Mouse (Mus musculus): ENCODE results near the gene Rccd1.

Rccd1 gene

GRCm38 (mm10) chr7:80324043-80324815 is at the start of gene Rccd1:
Gene Rccd1, minus strand, starts transcription at chr7:80324454.
- DNase-seq: peak; percentile 96

- no peak for DNase-seq
Observed at GRCm38 (mm10) chr7:80373850-80374249, 49.6 kb upstream of the Rccd1 start.

DNA sequence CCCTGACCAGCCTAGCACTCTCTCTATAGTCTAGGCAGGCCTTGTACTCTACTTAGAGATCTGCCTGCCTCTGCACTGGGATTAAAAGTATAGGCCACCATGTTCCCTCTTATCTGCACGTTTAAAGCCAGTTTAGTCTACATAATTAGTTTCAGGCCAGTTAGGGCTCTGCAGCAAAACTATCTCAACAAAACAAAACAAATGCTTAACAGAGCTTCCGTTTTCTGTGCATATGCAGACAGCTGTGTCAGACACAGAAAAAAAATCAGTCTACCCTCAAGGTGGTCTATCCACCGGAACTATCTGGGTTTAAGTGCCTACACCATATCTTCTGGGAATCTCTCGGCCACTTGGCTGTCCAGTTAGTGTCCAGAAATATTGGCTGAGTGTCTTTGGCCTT is 49.1 kb upstream of the Rccd1 start:
- DNase-seq: no peak

GRCm38 (mm10) chr7:80372667-80373066 is 48.4 kb upstream of the Rccd1 start:
- no peak for DNase-seq

GRCm38 (mm10) chr7:80372166-80372565 is 47.9 kb upstream of the Rccd1 start:
- DNase-seq: no peak

GRCm38 (mm10) chr7:80371041-80371751 is 46.9 kb upstream of the Rccd1 start, which contains the start of gene Man2a2:
Gene Man2a2, minus strand, starts transcription at chr7:80371375.
- peak; percentile 89 for DNase-seq

GRCm38 (mm10) chr7:80370649-80371040 is 46.4 kb upstream of the Rccd1 start:
- peak; percentile 85 for DNase-seq

- DNase-seq: no peak
Observed at GRCm38 (mm10) chr7:80369967-80370431, 45.7 kb upstream of the Rccd1 start.

DNA sequence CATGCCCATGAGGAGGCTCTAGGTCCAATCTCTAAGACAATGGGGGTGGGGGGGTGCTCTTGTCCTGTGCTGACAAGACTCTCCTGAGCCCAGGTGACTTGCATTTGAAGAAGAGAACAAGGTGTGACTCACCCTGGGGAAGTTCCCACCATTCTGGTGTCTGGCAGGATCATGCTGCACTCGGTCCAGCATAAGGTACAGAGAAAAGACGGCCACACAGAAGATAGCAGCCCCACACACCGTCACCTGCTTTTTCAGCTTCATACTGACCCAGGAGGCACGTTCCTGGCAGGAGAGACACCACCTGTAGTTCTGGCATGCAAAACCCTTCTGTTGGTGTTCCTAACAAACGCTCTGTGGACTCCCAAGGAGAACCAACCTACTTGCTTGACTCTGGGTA is 45.2 kb upstream of the Rccd1 start:
- DNase-seq: no peak

- DNase-seq: no peak
Observed at GRCm38 (mm10) chr7:80368635-80369421, 44.6 kb upstream of the Rccd1 start.

- no peak for DNase-seq
Observed at GRCm38 (mm10) chr7:80368009-80368408, 43.8 kb upstream of the Rccd1 start.

DNA sequence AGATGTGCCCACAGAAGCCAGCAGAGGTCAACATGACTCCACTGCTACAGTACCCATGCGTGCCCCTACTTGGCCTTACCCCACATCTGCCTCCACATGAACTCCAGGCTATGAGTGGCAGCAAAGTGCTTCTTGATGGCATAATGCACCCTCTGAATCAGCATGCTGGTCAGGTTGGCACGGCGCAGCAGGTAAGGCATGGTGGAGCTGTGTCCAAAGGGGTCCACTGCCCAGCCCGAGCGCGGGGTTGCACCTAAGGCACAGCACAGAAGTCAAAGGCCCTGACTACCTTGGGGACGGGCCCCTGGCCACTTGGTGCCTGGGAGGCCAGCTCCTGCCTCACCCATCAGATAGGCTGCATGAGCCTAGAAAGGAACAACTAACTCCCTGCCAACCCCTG is 43.0 kb upstream of the Rccd1 start:
- DNase-seq: no peak

GRCm38 (mm10) chr7:80365759-80366158 is 41.5 kb upstream of the Rccd1 start:
- peak; percentile 78 for DNase-seq

DNA sequence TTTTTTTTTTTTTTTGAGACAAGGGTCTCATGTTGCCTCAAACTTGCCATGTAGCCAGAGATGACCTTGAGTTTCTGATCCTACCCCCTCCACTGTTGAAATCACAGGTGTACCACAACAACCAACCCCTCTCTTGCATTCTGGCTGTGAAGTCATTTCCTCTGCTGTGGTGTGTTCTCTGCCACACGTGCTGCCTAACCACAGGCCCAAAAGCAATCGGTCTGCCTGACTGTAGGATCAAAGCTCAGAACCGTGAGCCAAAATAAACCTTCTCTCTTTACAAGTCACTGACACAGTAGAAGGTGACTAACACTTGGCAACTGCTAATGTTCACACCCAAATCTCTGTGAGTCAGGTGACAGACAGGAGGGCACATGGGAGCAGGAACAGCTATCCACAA is 36.2 kb upstream of the Rccd1 start:
- no peak for DNase-seq

DNA sequence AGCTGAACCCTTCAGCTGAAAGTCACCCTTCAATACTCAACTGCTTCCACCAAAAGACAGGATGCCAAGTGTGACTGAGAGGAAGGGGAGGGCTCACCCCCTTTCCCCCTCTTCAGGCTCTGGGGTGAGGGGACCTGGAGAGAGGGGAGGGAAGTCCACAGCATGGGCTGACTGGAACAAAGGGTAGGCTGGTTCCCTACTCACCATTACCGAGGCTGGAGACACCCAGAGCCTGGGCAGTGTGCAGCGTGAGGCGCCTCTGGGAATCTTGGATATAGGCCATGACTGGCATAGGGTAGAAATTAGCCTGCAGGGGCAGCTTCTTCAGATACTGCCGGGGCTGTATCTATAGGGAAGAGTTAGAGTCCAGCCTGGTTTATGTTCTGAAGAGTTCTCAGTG is 33.8 kb upstream of the Rccd1 start:
- DNase-seq: no peak

- DNase-seq: no peak
Observed at GRCm38 (mm10) chr7:80357156-80357555, 32.9 kb upstream of the Rccd1 start.

DNA sequence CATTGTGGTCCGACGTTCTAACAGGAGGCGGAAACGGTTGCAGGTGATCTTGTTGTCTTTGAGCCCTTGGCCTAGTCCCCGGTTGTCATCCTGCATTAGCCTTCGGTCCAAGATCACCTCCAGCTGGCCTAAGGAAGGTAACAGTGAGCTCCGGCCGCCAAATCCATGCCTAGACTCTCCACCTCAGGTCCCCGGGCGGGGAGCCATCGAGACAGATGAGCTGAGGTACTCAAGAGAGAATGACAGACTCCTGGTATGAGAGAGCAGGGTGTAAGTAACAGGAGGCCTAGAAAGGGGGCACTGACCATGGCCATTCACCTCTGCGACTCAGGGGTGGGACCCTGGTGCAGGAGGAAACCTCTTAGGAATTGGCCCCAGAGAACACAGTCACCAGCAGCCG is 32.1 kb upstream of the Rccd1 start:
- no peak for DNase-seq

DNA sequence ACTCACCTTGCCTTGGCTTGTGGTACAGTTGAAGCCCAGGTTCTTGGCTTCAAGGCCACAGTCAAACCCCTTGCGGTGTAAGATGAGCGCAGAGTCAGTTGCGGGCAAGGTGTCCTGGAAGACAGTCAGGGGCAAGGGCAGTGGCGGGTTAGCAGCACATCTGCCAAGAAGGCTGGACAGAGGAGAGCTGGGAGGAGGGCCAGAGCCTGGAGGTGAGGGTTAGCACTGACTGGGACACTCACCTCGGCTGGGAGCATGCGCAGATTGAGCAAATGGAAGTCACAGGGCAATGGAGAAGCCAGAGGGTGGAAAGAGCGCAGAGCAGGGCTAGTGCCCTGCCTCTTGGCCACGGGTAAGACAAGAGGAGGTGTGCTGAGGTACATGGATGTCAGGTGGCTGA is 28.7 kb upstream of the Rccd1 start:
- DNase-seq: no peak

DNA sequence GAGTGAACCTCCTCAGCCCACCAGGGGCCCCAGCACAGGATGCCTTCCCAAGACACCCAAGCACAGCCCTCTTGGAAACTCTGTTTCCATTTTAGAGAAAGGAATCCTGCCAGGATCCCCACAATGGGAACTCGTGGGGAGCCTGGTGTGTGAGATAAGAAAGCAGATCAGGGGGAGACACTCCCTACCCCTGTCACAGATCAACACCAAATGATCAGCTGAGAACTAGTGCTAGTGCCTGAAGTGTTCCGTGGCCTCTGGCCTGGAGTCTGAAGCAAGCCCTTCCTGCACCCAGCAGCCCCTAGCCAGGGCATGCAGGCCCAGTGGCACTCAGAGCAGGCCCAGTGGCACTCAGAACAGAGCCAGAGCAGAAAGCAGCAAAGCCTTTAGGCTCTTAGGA is 26.6 kb upstream of the Rccd1 start:
- DNase-seq: no peak

DNA sequence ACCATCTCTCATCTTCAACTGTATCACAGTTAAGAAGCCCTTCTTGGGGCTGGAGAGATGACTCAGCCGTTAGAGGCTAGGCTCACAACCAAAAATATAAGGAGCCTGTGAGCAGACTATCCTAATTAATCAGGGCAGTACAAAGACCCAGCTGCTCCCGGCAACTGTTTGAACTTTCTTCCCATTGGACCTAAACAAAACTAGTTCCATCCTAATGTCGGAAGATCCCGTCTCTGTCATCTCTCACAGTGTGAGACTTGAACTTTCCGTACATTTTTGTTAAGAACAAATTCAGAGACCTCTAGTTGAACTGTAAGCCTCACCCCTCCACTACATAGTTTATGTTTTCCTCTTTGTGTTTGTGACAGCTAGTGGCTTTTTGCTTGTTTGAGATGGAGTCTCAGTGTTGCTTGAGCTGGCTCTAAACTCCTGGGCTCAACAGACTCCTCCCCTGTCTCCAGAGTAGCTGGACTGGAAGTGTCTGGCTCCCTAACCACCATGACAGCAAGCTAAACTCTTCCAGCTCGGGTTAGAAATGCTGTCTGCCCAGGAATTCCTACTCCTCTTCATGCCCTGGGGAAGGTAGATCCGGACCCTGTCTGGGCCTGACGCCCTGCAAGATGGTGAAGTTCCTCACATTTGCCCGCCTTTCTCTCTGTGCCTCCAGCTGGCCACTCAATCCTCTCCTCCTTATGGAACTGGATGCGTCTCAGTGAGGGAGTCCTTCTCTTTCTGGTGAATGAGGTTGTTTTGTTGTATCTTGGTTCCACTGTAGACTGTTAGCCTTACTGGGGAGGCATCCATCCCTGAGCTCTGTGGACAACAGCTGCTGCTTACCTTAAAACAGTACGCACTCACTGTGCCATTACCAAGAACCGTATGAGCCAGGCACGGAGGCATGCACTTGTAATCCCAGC is 23.7 kb upstream of the Rccd1 start:
- no peak for DNase-seq

DNA sequence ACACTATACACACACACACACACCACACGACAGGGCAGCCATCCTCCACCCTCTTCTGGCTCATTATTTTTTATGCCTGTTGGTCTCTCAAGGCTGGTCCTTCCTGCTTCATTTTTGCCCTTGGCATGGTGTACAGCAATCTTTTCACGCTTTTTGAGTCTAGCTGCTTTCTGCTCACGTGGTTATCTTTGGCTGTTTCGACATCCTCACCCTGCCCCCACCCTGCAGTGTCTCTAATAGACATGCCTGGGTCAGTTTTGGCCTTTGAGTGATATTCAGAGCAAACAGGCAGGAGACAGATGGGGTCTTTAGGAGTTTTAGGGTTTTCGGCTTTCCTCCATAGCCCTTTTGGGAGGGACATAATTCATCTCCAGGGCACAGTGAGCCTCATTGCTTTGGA is 22.6 kb upstream of the Rccd1 start:
- DNase-seq: no peak

DNA sequence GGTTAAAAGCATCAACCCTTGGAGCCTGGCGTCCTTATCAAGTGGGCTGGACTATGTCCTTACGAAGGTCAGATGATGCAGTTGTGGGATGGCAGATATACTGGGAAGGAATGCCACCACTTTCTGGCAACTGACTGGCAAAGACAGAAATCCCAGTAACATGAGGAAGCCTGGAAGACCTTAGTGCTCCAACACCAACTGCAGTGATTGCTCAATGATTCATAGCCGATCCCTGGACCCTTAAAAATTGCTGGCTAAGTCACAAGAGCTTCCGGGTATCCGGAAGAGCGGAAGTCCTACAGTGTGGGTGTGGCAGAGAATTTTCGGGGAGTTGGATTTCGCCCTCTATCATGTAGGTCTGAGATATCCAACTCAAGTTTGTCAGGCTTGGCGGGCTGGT is 21.9 kb upstream of the Rccd1 start:
- no peak for DNase-seq
